Mouse (Mus musculus): ENCODE results near the gene Trappc4. TPM values are rescaled to one million over a fixed set of nuclear protein-coding genes. Genes with fewer than 3 reads are reported as not detected.
A peak's percentile ranks its signal among the peaks of the same experiment; 100 is the strongest.

Gene Trappc4
- total and polyA plus RNA-seq, 3 experiments = 129 to 140 TPM; not detected in 1

DNA sequence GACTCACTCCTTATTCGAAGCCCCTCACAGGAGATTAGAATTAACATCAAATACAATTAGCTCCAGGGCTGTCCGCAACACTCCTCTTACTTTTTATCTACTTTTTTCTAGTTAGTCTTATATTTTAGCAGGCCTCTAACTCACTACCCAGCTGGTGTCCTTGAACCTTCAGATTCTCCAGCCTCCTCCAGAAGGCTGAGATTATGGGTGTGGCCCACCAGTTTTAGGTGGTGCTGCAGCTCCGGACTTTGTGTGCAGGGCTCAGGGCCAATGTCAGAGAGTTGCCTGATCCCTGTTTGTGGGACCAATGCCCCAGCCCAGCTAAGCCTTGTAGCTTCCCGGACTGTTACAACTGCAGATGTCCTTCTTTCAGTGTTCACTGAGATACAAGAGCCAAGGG, 16.2 kb upstream of the Trappc4 start:
- peaks cover 0 to 9% of the 10 kb centered on the region in 2 experiments; a peak in 3 of 4 replicates for H3K4me1 ChIP-seq (ENCODE audit: control insufficient read depth in 1 of 2, insufficient read depth in 2 of 2, low read length in 2 of 2)
- H3K9me3 ChIP-seq (replicated peaks; ENCODE audit: insufficient read depth, low read length) = no peaks in the 10 kb centered on the region
- H3K27ac ChIP-seq (ENCODE audit: control insufficient read depth, low read depth, low read length) = no peak overlapping the region
- H3K27me3 ChIP-seq (ENCODE audit: control insufficient read depth in 1 of 2, insufficient read depth in 2 of 2, low read length in 2 of 2) = no peaks in the 10 kb centered on the region
- no peak overlapping the region for H3K4me3 ChIP-seq (ENCODE audit: control insufficient read depth in 1 of 2, insufficient read depth in 1 of 2, low read depth in 2 of 2, low read length in 2 of 2)
- H3K9ac ChIP-seq (ENCODE audit: control insufficient read depth, low read depth, low read length, poor library complexity, severe bottlenecking) = no peak overlapping the region
- TF ChIP-seq TAL1 (IDR thresholded peaks at IDR 0.05; ENCODE audit: low read length) = no peak
- no peak for TF ChIP-seq BHLHE40 (IDR thresholded peaks at IDR 0.05; ENCODE audit: borderline replicate concordance, low read depth, low read length)
- TF ChIP-seq SMC3 (IDR thresholded peaks at IDR 0.05; ENCODE audit: low read depth, low read length) = no peak
- no peak for TF ChIP-seq E2F4 (IDR thresholded peaks at IDR 0.05; ENCODE audit: borderline replicate concordance, low read depth, low read length)
- no peak for TF ChIP-seq ZMIZ1 (IDR thresholded peaks at IDR 0.05; ENCODE audit: low read depth, low read length)
- TF ChIP-seq TBP (IDR thresholded peaks at IDR 0.05; ENCODE audit: low read depth, low read length) = no peak
- no peak for TF ChIP-seq POLR2AphosphoS5 (IDR thresholded peaks at IDR 0.05; ENCODE audit: borderline replicate concordance, low read depth, low read length)
- no peak for TF ChIP-seq ZNF384 (IDR thresholded peaks at IDR 0.05; ENCODE audit: low read depth, low read length)
- no peak for TF ChIP-seq MAFK (IDR thresholded peaks at IDR 0.05; ENCODE audit: borderline replicate concordance, low read depth, low read length)
- no peak for TF ChIP-seq RAD21 (IDR thresholded peaks at IDR 0.05; ENCODE audit: low read depth, low read length)
- TF ChIP-seq JUND (IDR thresholded peaks at IDR 0.05; ENCODE audit: low read depth, low read length) = no peak
- TF ChIP-seq EP300 (IDR thresholded peaks at IDR 0.05; ENCODE audit: low read depth in 1 of 2, low read length in 2 of 2) = no peak
- TF ChIP-seq MYC (IDR thresholded peaks at IDR 0.05; ENCODE audit: low read depth, low read length) = no peak
- TF ChIP-seq USF2 (IDR thresholded peaks at IDR 0.05; ENCODE audit: borderline replicate concordance in 1 of 2, insufficient read depth in 1 of 2, low read depth in 1 of 2, low read length in 2 of 2) = no peak
- TF ChIP-seq MYB (IDR thresholded peaks at IDR 0.05; ENCODE audit: low read depth, low read length) = no peak
- no peak for TF ChIP-seq CHD1 (IDR thresholded peaks at IDR 0.05; ENCODE audit: low read depth, low read length)
- no peak for TF ChIP-seq MAZ (IDR thresholded peaks at IDR 0.05; ENCODE audit: low read depth, low read length)
- TF ChIP-seq ETS1 (IDR thresholded peaks at IDR 0.05; ENCODE audit: low read depth, low read length) = no peak
- DNase-seq (ENCODE audit: low read depth, low spot score) = no peak
- H3K36me3 ChIP-seq (ENCODE audit: control insufficient read depth in 1 of 2, insufficient read depth in 2 of 2, low read length in 2 of 2) = peaks cover 0 to 13% of the 10 kb centered on the region in 2 experiments; a peak in 2 of 4 replicates
- no peaks in the 10 kb centered on the region for H3K79me2 ChIP-seq (ENCODE audit: control insufficient read depth, insufficient read depth, low read length, poor library complexity)

- Histone ChIP-seq H3K79me2 (ENCODE audit: control insufficient read depth, insufficient read depth, low read length, poor library complexity) (peaks cover 10% of the 10 kb centered on the region), H3K9me3 (replicated peaks; ENCODE audit: insufficient read depth, low read length) (no peaks in the 10 kb centered on the region), H3K4me1 (ENCODE audit: control insufficient read depth in 1 of 2, insufficient read depth in 2 of 2, low read length in 2 of 2) (peaks cover 3 to 12% of the 10 kb centered on the region in 2 experiments; a peak in 3 of 4 replicates), H3K4me3 (ENCODE audit: control insufficient read depth in 1 of 2, insufficient read depth in 1 of 2, low read depth in 2 of 2, low read length in 2 of 2) (peak overlapping the region; percentile 23 to 39), H3K9ac (ENCODE audit: control insufficient read depth, low read depth, low read length, poor library complexity, severe bottlenecking) (peak overlapping the region; percentile 50), H3K27me3 (ENCODE audit: control insufficient read depth in 1 of 2, insufficient read depth in 2 of 2, low read length in 2 of 2) (no peaks in the 10 kb centered on the region), H3K27ac (ENCODE audit: control insufficient read depth, low read depth, low read length) (peak overlapping the region; percentile 83), H3K36me3 (ENCODE audit: control insufficient read depth in 1 of 2, insufficient read depth in 2 of 2, low read length in 2 of 2) (peaks cover 0 to 21% of the 10 kb centered on the region in 2 experiments; a peak in 2 of 4 replicates)
- DNase-seq (ENCODE audit: low read depth, low spot score) = peak; percentile 89
- TF ChIP-seq ETS1 (IDR thresholded peaks at IDR 0.05; ENCODE audit: low read depth, low read length) (0 out of 2 replicates have a peak, but pooled peaks have one; percentile 29), MAX (IDR thresholded peaks at IDR 0.05; ENCODE audit: low read length) (peak; percentile 41; the same call in 1 of the 2 replicates), MYC (IDR thresholded peaks at IDR 0.05; ENCODE audit: low read depth, low read length) (peak; percentile 73), TBP (IDR thresholded peaks at IDR 0.05; ENCODE audit: low read depth, low read length) (peak; percentile 70), USF1 (IDR thresholded peaks at IDR 0.05; ENCODE audit: low read depth, low read length) (no peak), ZMIZ1 (IDR thresholded peaks at IDR 0.05; ENCODE audit: low read depth, low read length) (0 out of 2 replicates have a peak, but pooled peaks have one; percentile 26), NELFE (IDR thresholded peaks at IDR 0.05; ENCODE audit: low read depth, low read length) (peak; percentile 50), USF2 (IDR thresholded peaks at IDR 0.05; ENCODE audit: borderline replicate concordance in 1 of 2, insufficient read depth in 1 of 2, low read depth in 1 of 2, low read length in 2 of 2) (no peak), GABPA (IDR thresholded peaks at IDR 0.05; ENCODE audit: low read depth, low read length) (no peak), EP300 (IDR thresholded peaks at IDR 0.05; ENCODE audit: low read depth in 1 of 2, low read length in 2 of 2) (peak in 1 of 2 experiments; percentile 46; a peak in 2 of 4 replicates), POLR2AphosphoS5 (IDR thresholded peaks at IDR 0.05; ENCODE audit: borderline replicate concordance, low read depth, low read length) (no peak), MXI1 (IDR thresholded peaks at IDR 0.05; ENCODE audit: low read depth, low read length) (peak; percentile 66), SIN3A (IDR thresholded peaks at IDR 0.05; ENCODE audit: low read length) (peak; percentile 51), RCOR1 (IDR thresholded peaks at IDR 0.05; ENCODE audit: low read depth, low read length) (peak; percentile 38; the same call in 1 of the 2 replicates), ELF1 (IDR thresholded peaks at IDR 0.05; ENCODE audit: low read depth, low read length) (peak; percentile 34; the same call in 1 of the 2 replicates), GATA1 (IDR thresholded peaks at IDR 0.05; ENCODE audit: low read depth, low read length) (peak; percentile 37; the same call in 1 of the 2 replicates), POLR2A (IDR thresholded peaks at IDR 0.05; ENCODE audit: control insufficient read depth in 1 of 2, insufficient read depth in 1 of 2, low read depth in 1 of 2, low read length in 2 of 2, poor library complexity in 1 of 2) (peak; percentile 26 to 61; a peak in 2 of 4 replicates)
These were observed 13.0 kb upstream of the Trappc4 start for GRCm38 (mm10) chr9:44420280-44420898.

All from MEL (cell line).